Mouse (Mus musculus) ZHBTc4 (cell line): Measurements from ENCODE around the gene Cspg4.
"Not testable (repeated sequence)": the region's sequence is repeated elsewhere in the genome, so short reads cannot be mapped to it uniquely, and the experiment has no call there.

Experiments
- DNase-seq: peaks from one replicate; pipeline ENCODE4 v3.0.0-alpha.2; 2011; ENCODE audit warnings: low read depth, low spot score

The Cspg4 gene

GRCm38 (mm10) chr9:56926025-56926360, 61.2 kb downstream of the Cspg4 start:
- no peak for DNase-seq

DNA sequence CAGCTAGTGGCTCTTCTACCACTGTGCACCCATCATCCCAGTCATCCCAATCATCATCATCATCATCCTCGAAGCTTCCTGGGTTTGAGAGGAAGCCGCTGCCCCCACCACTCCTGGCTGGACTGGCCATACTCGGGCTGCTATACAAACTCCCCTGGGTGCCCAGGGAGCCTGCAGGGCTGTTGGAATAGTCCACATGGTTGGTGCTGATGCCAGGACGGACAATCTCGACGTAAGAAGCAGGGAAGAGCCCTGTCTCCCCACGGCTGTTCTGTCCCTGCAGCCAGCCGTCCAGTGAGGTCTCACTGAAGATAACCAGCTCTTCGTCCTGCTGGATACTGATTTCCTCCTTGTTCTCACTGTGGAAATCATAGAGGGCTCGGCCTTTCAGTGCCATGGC, 61.6 kb downstream of the Cspg4 start:
- no peak for DNase-seq

DNA sequence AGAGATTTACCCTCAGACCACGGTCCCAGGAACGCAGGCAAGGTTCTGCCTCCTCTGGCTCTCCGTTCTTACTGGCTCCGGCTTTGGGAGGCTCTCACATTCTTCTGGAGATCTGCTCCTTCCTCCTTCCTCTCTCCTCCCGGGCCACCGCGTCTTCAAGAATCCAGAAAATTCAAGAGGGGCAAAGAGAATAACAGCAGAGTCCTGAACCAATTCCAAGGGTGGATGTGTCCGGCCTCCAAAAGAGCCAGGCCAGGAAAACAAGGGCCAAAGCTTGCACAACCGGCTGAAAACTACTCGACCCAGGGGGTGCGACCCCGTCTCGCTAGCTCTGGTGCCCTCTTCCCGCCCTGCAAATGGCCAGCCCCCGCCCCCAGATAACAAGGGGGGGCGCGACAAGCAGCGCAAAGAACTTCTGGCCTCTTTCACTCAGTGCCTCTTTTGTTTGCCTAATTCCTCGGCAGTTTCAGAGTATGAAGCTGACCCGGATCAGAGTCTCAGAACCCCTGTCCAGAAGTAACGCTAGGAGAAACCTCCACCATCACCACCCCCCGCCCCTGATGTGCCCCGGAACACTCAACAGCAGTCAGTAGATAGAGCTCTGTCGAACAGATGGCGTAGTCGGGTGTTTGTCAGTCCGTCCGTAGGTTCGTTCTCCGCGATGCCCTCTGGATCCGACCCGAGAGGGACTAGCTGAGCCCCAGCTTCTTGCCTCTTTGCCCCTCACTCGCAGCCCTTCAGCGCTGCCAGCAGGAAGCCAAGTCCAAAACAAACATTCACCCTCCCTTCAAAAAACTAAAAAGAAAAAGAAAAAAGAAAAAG, 62.6 kb downstream of the Cspg4 start:
- peak; percentile 43 for DNase-seq

DNA sequence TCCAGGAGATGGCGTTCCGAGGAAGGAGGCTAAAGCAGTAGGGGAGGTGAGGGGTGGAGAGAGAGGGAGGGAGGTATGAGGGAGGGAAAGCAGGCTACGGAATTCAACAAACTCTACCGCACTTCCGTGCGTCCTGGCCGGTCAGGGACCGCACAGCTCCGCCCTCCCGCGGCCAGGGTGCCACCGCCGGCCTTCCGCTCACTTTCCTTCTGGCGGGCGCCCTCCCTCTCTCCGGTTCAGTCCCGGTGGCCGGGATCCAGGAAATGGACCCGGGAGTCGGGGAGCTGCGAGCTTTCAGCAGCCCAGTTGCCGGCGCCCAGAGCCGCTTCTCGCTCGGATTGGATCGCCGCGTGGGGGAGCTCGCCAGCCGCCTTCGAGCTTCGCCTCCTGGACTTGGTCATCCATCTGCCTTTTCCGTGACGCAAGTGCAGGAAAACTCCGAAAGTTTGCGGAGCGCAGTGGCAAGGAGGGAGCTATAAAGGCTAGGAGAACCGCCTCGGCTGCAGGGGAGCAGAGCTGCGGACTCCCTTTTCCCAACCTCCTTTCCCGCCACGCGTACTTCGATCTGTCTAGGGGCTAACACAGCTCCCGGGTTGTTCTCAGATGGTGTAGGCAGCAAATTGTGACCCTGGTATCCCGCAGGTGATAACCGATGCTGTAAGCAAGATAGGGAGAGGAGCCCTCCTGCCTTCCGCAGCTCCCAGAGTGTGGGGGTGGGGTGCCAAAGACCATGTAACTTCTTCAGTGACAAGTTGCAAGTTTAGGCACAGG, 63.4 kb downstream of the Cspg4 start, which contains the start of gene Snx33:
TSS of gene Snx33 (minus strand) at position 331 of the 771 bp plus-strand sequence.
- DNase-seq: peak; percentile 82

GRCm38 (mm10) chr9:56929496-56929895, 64.7 kb downstream of the Cspg4 start:
- no peak for DNase-seq

GRCm38 (mm10) chr9:56930556-56930955, 65.7 kb downstream of the Cspg4 start:
- no peak for DNase-seq

DNA sequence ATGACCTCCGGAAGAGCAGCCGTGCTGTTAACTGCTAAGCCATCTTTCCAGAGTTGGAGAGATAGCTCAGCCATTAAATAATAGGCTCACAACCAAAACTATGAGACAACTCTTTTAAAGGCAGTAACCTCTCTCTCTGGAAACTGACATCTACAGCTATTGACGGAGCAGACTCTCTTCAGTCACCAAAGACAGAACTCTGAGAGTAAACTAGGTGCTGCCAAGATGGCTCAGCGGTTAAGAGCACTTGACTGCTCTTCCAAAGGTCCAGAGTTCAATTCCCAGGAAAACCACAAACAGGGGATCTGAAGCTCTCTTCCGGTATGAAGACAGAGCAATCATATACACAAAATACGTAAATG, 72.0 kb downstream of the Cspg4 start:
- DNase-seq: no peak

- DNase-seq: peak; percentile 97
Observed at GRCm38 (mm10) chr9:56937223-56938160, 72.7 kb downstream of the Cspg4 start, which contains the start of gene Imp3. Imp3 (plus strand) TSS chr9:56937475.

DNA sequence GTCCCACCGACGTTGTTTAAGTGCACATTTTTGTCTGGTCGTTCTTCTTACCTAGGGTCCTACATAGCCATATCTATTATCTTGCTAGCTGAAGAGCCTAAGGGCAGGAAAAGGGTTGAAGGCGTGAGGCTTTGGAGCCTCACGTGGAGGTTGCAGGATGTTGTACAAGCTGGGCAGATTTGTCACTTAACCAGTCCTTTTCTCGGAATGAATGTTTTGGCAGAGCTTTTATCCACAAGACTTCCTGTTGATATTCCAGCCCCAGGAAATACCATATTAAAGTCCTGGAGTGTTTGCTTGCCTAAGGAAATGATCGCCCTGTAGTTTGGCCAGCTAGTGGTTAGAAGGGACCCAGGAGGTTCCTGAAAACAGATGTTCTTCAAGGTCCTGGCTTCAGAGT, 73.5 kb downstream of the Cspg4 start:
- peak; percentile 31 for DNase-seq

DNA sequence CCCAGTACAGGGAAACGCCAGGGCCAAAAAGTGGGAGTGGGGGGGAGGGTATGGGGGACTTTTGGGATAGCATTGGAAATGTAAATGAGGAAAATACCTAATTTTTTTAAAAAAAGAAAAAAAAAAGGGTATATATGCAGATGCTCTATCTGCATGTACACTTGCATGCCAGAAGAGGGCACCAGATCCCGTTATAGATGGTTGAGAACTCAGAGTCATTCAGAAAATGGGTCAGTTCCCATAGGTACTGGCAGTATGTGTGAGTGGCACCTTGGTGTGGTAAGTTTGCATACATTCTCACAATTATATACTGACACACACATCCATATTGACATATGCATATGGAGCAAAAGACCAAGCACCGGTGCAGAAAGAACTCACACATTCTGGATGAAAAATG, 82.6 kb downstream of the Cspg4 start:
- peak; percentile 53 for DNase-seq

GRCm38 (mm10) chr9:56948699-56949098, 83.9 kb downstream of the Cspg4 start:
- not testable (repeated sequence) for DNase-seq
